Mouse (Mus musculus) limb, embryonic 13.5 days (tissue): Measurements from ENCODE around the gene Actn2. TPM values are rescaled to one million over a fixed set of nuclear protein-coding genes. Genes with fewer than 3 reads are reported as not detected.
A peak's percentile ranks its signal among the peaks of the same experiment; 100 is the strongest.

Source experiments
- ATAC-seq: fragments of 200-750 bp; cut with Nextera tagmentation; 2 replicates; pipeline ENCODE4 v1.8.0; 2017; ENCODE audit warnings: low read depth, moderate number of reproducible peaks, moderate TSS enrichment; ENCODE audit not compliant: low FRiP score
- H3K27ac ChIP-seq: fragments of 300-500 bp; sonication (generic); 2 replicates; pipeline ENCODE4 v1.5.1; 2015; ENCODE audit warnings: inconsistent platforms, mild to moderate bottlenecking, moderate library complexity
- H3K27me3 ChIP-seq: fragments of 300-500 bp; sonication (generic); 2 replicates; pipeline ENCODE4 v1.6.1; 2015; ENCODE audit warnings: mild to moderate bottlenecking, inconsistent platforms
- H3K36me3 ChIP-seq: fragments of 300-500 bp; sonication (generic); 2 replicates; pipeline ENCODE4 v1.6.1; 2015; ENCODE audit warnings: inconsistent platforms, mild to moderate bottlenecking, moderate library complexity
- H3K4me1 ChIP-seq: fragments of 300-500 bp; sonication (generic); 2 replicates; pipeline ENCODE4 v1.6.1; 2015; ENCODE audit warnings: inconsistent platforms
- H3K4me2 ChIP-seq: fragments of 300-500 bp; sonication (generic); replicated peaks from 2 replicates; pipeline ENCODE4 v1.6.1; 2015; ENCODE audit warnings: inconsistent platforms, mild to moderate bottlenecking, moderate library complexity
- H3K4me3 ChIP-seq: fragments of 300-500 bp; sonication (generic); 2 replicates; pipeline ENCODE4 v1.5.1; 2015; ENCODE audit warnings: moderate library complexity, mild to moderate bottlenecking, inconsistent platforms
- H3K9ac ChIP-seq: fragments of 300-500 bp; sonication (generic); 2 replicates; pipeline ENCODE4 v1.6.1; 2015; ENCODE audit warnings: mild to moderate bottlenecking, inconsistent platforms
- H3K9me3 ChIP-seq: fragments of 300-500 bp; sonication (generic); 2 replicates; pipeline ENCODE4 v1.6.1; 2016; ENCODE audit warnings: inconsistent platforms
- WGBS: fragments of 180-500 bp; shearing (Covaris S2); methylation state at CpG from one replicate; pipeline ENCODE4 v1.1.7; 2015; 5-methylcytosine and 5-hydroxymethylcytosine counted together
- polyA plus RNA-seq: library from polyadenylated mRNA; unstranded; fragments of >200 nt; fragmentation: Nextera tagmentation; extraction: Ambion mirVana; gene quantifications from 2 replicates; pipeline ENCODE4 v1.2.1, GENCODE M21; 2015

The Actn2 gene
- polyA plus RNA-seq, 1 experiment from 2014 or later, result 166 TPM

GRCm38 (mm10) chr13:12274721-12275120 is 65.8 kb downstream of the Actn2 start:
- Histone ChIP-seq H3K4me3 (no peak overlapping the region), H3K4me2 (no peak overlapping the region), H3K4me1 (no peaks in the 10 kb centered on the region), H3K36me3 (no peaks in the 10 kb centered on the region), H3K27me3 (no peaks in the 10 kb centered on the region), H3K27ac (no peak overlapping the region), H3K9ac (no peak overlapping the region), H3K9me3 (no peaks in the 10 kb centered on the region)
- ATAC-seq, result no peak
- WGBS, result 87% methylated on average over 6 of the region's 6 CpGs

- ATAC-seq, result no peak
- H3K4me1 ChIP-seq, result no peaks in the 10 kb centered on the region
- H3K36me3 ChIP-seq, result no peaks in the 10 kb centered on the region
- H3K4me2 ChIP-seq, result no peak overlapping the region
- H3K9me3 ChIP-seq, result no peaks in the 10 kb centered on the region
- no peak overlapping the region for H3K9ac ChIP-seq
- WGBS, result 79% methylated on average over 4 of the region's 4 CpGs
- H3K4me3 ChIP-seq, result no peak overlapping the region
- H3K27ac ChIP-seq, result no peak overlapping the region
- no peaks in the 10 kb centered on the region for H3K27me3 ChIP-seq
Observed at GRCm38 (mm10) chr13:12274220-12274619, 66.3 kb downstream of the Actn2 start.

- WGBS, result 54% methylated on average over 3 of the region's 3 CpGs
- Histone ChIP-seq H3K4me3 (no peak overlapping the region), H3K9me3 (no peaks in the 10 kb centered on the region), H3K4me2 (no peak overlapping the region), H3K27me3 (no peaks in the 10 kb centered on the region), H3K4me1 (no peaks in the 10 kb centered on the region), H3K9ac (no peak overlapping the region), H3K36me3 (no peaks in the 10 kb centered on the region), H3K27ac (no peak overlapping the region)
- no peak for ATAC-seq
Observed at GRCm38 (mm10) chr13:12272953-12273352, 67.6 kb downstream of the Actn2 start.

- no peaks in the 10 kb centered on the region for H3K9me3 ChIP-seq
- no peaks in the 10 kb centered on the region for H3K36me3 ChIP-seq
- no peak overlapping the region for H3K4me2 ChIP-seq
- no peak overlapping the region for H3K9ac ChIP-seq
- H3K27ac ChIP-seq, result no peak overlapping the region
- H3K4me1 ChIP-seq, result no peaks in the 10 kb centered on the region
- ATAC-seq, result no peak
- H3K27me3 ChIP-seq, result no peaks in the 10 kb centered on the region
- WGBS, result 91% methylated on average over 3 of the region's 3 CpGs
- H3K4me3 ChIP-seq, result no peak overlapping the region
Observed at GRCm38 (mm10) chr13:12267971-12268370, 72.6 kb downstream of the Actn2 start.

GRCm38 (mm10) chr13:12267097-12267496 is 73.5 kb downstream of the Actn2 start:
- Histone ChIP-seq H3K4me3 (no peak overlapping the region), H3K36me3 (no peaks in the 10 kb centered on the region), H3K27me3 (no peaks in the 10 kb centered on the region), H3K9ac (no peak overlapping the region), H3K9me3 (no peaks in the 10 kb centered on the region), H3K27ac (no peak overlapping the region), H3K4me1 (no peaks in the 10 kb centered on the region), H3K4me2 (no peak overlapping the region)
- WGBS, result 30% methylated on average over 3 of the region's 3 CpGs
- ATAC-seq, result no peak

GRCm38 (mm10) chr13:12263996-12264395 is 76.6 kb downstream of the Actn2 start:
- no peaks in the 10 kb centered on the region for H3K27me3 ChIP-seq
- no peak overlapping the region for H3K27ac ChIP-seq
- no peak for ATAC-seq
- no peak overlapping the region for H3K9ac ChIP-seq
- H3K4me3 ChIP-seq, result no peak overlapping the region
- no peak overlapping the region for H3K4me2 ChIP-seq
- WGBS, result 74% methylated on average over 6 of the region's 6 CpGs
- peaks cover 9% of the 10 kb centered on the region for H3K9me3 ChIP-seq
- H3K36me3 ChIP-seq, result no peaks in the 10 kb centered on the region
- H3K4me1 ChIP-seq, result no peaks in the 10 kb centered on the region

GRCm38 (mm10) chr13:12261505-12261904 is 79.1 kb downstream of the Actn2 start:
- no peaks in the 10 kb centered on the region for H3K36me3 ChIP-seq
- H3K4me3 ChIP-seq, result no peak overlapping the region
- peaks cover 7% of the 10 kb centered on the region for H3K4me1 ChIP-seq
- no peak overlapping the region for H3K9ac ChIP-seq
- no peak overlapping the region for H3K27ac ChIP-seq
- no peak overlapping the region for H3K4me2 ChIP-seq
- ATAC-seq, result no peak
- no peaks in the 10 kb centered on the region for H3K27me3 ChIP-seq
- H3K9me3 ChIP-seq, result peaks cover 9% of the 10 kb centered on the region

GRCm38 (mm10) chr13:12257391-12258380 is 82.9 kb downstream of the Actn2 start, which contains the start of gene Mtr:
Gene Mtr, minus strand, starts transcription at chr13:12258113.
- Histone ChIP-seq H3K36me3 (peaks cover 10% of the 10 kb centered on the region), H3K27me3 (no peaks in the 10 kb centered on the region), H3K4me2 (peak within 1 kb of the TSS; percentile 68), H3K27ac (peak within 1 kb of the TSS; percentile 87), H3K9ac (peak within 1 kb of the TSS; percentile 84), H3K4me1 (peaks cover 24% of the 10 kb centered on the region), H3K4me3 (peak within 1 kb of the TSS; percentile 79), H3K9me3 (peaks cover 9% of the 10 kb centered on the region)
- under 1% methylated on average over 69 of the region's 69 CpGs for WGBS
- peak; percentile 100 for ATAC-seq

GRCm38 (mm10) chr13:12256871-12257390 is 83.6 kb downstream of the Actn2 start:
- ATAC-seq, result no peak
- 11% methylated on average over 10 of the region's 10 CpGs for WGBS

GRCm38 (mm10) chr13:12255911-12256705 is 84.5 kb downstream of the Actn2 start:
- no peak for ATAC-seq
- no peaks in the 10 kb centered on the region for H3K27me3 ChIP-seq
- peak overlapping the region; percentile 79 for H3K4me3 ChIP-seq
- peak overlapping the region; percentile 68 for H3K4me2 ChIP-seq
- peaks cover 16% of the 10 kb centered on the region for H3K36me3 ChIP-seq
- H3K9ac ChIP-seq, result peak overlapping the region; percentile 84; the same call in 1 of the 2 replicates
- no peak overlapping the region for H3K27ac ChIP-seq
- peaks cover 24% of the 10 kb centered on the region for H3K4me1 ChIP-seq
- WGBS, result 62% methylated on average over 3 of the region's 3 CpGs
- peaks cover 6% of the 10 kb centered on the region for H3K9me3 ChIP-seq

More at GRCm38 (mm10) chr13:12256871-12257390, 83.6 kb downstream of the Actn2 start:
- peaks cover 9% of the 10 kb centered on the region for H3K9me3 ChIP-seq
- H3K9ac ChIP-seq, result peak overlapping the region; percentile 84
- peak overlapping the region; percentile 87; the same call in 1 of the 2 replicates for H3K27ac ChIP-seq
- H3K36me3 ChIP-seq, result peaks cover 12% of the 10 kb centered on the region
- peak overlapping the region; percentile 79 for H3K4me3 ChIP-seq
- H3K4me2 ChIP-seq, result peak overlapping the region; percentile 68
- no peaks in the 10 kb centered on the region for H3K27me3 ChIP-seq
- H3K4me1 ChIP-seq, result peaks cover 24% of the 10 kb centered on the region

- Histone ChIP-seq H3K9ac (no peak overlapping the region), H3K36me3 (peaks cover 55% of the 10 kb centered on the region), H3K4me1 (peaks cover 6% of the 10 kb centered on the region), H3K27me3 (no peaks in the 10 kb centered on the region), H3K9me3 (no peaks in the 10 kb centered on the region), H3K4me3 (no peak overlapping the region), H3K27ac (no peak overlapping the region), H3K4me2 (no peak overlapping the region)
- no peak for ATAC-seq
- WGBS, result 98% methylated on average over 3 of the region's 3 CpGs
Observed at GRCm38 (mm10) chr13:12250496-12250895, 90.1 kb downstream of the Actn2 start.
